Mouse (Mus musculus): ENCODE results near the gene Pigv.

The Pigv gene

DNA sequence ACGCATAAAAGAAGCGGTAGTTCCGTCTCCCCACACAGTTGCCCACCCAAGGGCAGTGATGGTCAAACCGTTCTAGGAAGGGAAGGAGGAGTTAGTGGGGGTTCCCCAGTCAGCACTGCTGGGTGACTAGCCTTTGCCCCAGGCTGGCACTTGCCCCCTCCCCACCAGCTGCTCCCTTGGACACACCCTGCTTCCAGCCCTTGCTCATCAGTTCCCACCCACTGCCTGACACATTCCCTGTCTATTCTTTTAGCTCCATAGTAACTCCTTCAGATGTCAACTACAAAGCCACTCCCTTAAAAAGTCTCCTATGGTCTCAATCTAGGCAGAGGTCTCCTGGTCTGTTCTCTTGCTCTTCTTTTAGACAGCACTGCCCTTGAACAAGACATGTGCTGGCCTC lies 58.6 kb downstream of the Pigv start:
- no peak for DNase-seq (ENCODE audit: low spot score)

DNA sequence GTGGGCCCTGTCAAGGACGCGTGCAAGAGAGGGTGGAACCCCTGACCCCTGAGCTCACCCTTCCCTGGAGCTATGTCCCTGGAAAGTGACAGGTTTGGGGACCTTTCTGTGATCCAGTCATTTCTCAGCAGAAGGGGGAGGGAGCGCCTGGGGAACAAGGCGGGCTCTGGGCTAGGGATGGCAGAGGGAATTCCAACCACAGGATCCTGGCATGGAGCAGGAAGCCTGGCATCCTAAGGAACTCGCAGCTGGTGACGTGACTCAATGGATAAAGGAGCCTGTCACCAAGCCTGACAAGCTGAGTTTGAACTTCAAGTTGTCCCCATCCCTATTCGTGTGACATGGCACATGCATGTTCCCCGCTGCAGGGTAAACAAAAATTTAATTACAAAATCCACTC lies 59.4 kb downstream of the Pigv start:
- no peak for DNase-seq (ENCODE audit: low spot score)

- DNase-seq (ENCODE audit: low spot score): no peak
These were observed 60.0 kb downstream of the Pigv start for GRCm38 (mm10) chr4:133612416-133612815.

GRCm38 (mm10) chr4:133611815-133612214 lies 60.6 kb downstream of the Pigv start:
- DNase-seq (ENCODE audit: low spot score): no peak

Measured in yolk sac, embryonic 10.5 days (tissue).